ENCODE assay signal across 11 mouse cellular contexts in the genomic region with DNA sequence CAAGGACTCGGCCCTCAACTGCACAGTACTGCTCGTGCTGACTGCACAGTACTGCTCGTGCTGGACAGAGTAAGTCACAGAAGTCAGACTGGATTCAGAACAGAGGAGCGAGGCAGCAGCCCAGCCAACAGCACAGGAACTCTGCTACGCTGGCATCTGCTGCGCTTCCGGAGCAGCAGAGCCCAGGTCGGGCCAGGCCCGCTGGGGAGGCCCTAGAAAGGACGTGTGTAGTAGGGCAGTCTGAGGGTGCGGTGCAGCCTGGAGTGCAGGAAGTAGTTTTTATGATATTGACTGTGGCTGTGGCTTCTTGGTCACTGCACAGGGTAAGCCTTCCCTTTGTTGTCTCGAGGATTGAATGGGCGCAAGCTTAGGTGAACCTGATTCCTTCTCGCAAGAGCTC. TPM values are rescaled to one million over a fixed set of nuclear protein-coding genes. Genes with fewer than 3 reads are reported as not detected.
DNase-seq lines count a peak whose midpoint lies in the region; ATAC-seq lines count a peak whose summit lies in the region.
"Had no signal": no experiment of that assay in that cellular context is flagged by ENCODE, and none has a peak within 500 bp of the region (broad histone marks: within the 10 kb centered on the region; RNA-seq: fewer than 3 reads in every experiment).

No protein-coding gene starts in this region.

- peak; percentile 32 to 34 for DNase-seq in lung, adult 18-20 months
- no peak for DNase-seq in lung, postnatal 10 days
- peak; percentile 50 for DNase-seq in intestine, embryonic 14.5 days (ENCODE audit: low spot score)
- DNase-seq in natural killer cell, adult 2 months (ENCODE audit: low spot score in 2 of 2), result peak; percentile 72 to 78
- DNase-seq in thymus, postnatal 14 days, result peak; percentile 84
- no peak for DNase-seq in embryo, embryonic 11 days
- DNase-seq in cerebellum, adult 9-10 months, result no peak
- DNase-seq: layer of hippocampus, adult 9-11 months had no signal

- 73% methylated on average over 14 of the region's 14 CpGs for WGBS in intestine, embryonic 14.5 days
- WGBS in hindbrain, embryonic 12.5 days, result 88% methylated on average over 14 of the region's 14 CpGs

- H3K27ac ChIP-seq in intestine, embryonic 14.5 days (ENCODE audit: low read depth), result no peak overlapping the region
- no peak overlapping the region for H3K27ac ChIP-seq in hindbrain, embryonic 12.5 days
- H3K27ac ChIP-seq: lung, embryonic 15.5 days had no signal

- H3K27me3 ChIP-seq in intestine, embryonic 14.5 days (replicated peaks; ENCODE audit: control insufficient read depth, insufficient read depth, low read length), result no peaks in the 10 kb centered on the region
- no peaks in the 10 kb centered on the region for H3K27me3 ChIP-seq in hindbrain, embryonic 12.5 days
- H3K27me3 ChIP-seq: lung, embryonic 15.5 days had no signal

- H3K9me3 ChIP-seq in intestine, embryonic 14.5 days (ENCODE audit: control insufficient read depth, low read length), result no peaks in the 10 kb centered on the region
- no peaks in the 10 kb centered on the region for H3K9me3 ChIP-seq in hindbrain, embryonic 12.5 days (replicated peaks)
- H3K9me3 ChIP-seq: lung, embryonic 15.5 days had no signal

- no peak overlapping the region for H3K4me3 ChIP-seq in intestine, embryonic 14.5 days (ENCODE audit: low read depth, low read length)
- no peak overlapping the region for H3K4me3 ChIP-seq in hindbrain, embryonic 12.5 days
- H3K4me3 ChIP-seq: lung, embryonic 15.5 days had no signal

- no peaks in the 10 kb centered on the region for H3K4me1 ChIP-seq in intestine, embryonic 14.5 days (replicated peaks; ENCODE audit: control insufficient read depth, insufficient read depth, low read length)
- H3K4me1 ChIP-seq in hindbrain, embryonic 12.5 days, result peaks cover 2% of the 10 kb centered on the region; the same call in 1 of the 2 replicates

- no peak overlapping the region for H3K4me2 ChIP-seq in intestine, embryonic 14.5 days (ENCODE audit: low read length)
- H3K4me2 ChIP-seq in hindbrain, embryonic 12.5 days (replicated peaks), result no peak overlapping the region
- H3K4me2 ChIP-seq: lung, embryonic 15.5 days had no signal

- ATAC-seq in intestine, embryonic 14.5 days (replicated peaks; ENCODE audit: low FRiP score, low TSS enrichment, low read depth), result peak; percentile 54
- ATAC-seq in hindbrain, embryonic 12.5 days (ENCODE audit: low FRiP score), result no peak

- no peak overlapping the region for H3K9ac ChIP-seq in intestine, embryonic 14.5 days (ENCODE audit: low read length)
- no peak overlapping the region for H3K9ac ChIP-seq in hindbrain, embryonic 12.5 days
- H3K9ac ChIP-seq: lung, embryonic 15.5 days had no signal

- 0 out of 2 replicates have a peak, but pooled peaks cover 7% of the 10 kb centered on the region for H3K36me3 ChIP-seq in intestine, embryonic 14.5 days (ENCODE audit: control insufficient read depth, insufficient read depth, low read length)
- peaks cover 16% of the 10 kb centered on the region for H3K36me3 ChIP-seq in hindbrain, embryonic 12.5 days
- H3K36me3 ChIP-seq: lung, embryonic 15.5 days had no signal

RNA-seq across cellular contexts. Expression of a gene that starts 0.8 kb away (rescaled TPM):
- not detected in 2 replicates for polyA plus RNA-seq in intestine, embryonic 14.5 days (2014; fragmentation: Nextera tagmentation; extraction: Ambion mirVana)
- polyA plus RNA-seq in hindbrain, embryonic 12.5 days (2016; fragmentation: Nextera tagmentation; extraction: Ambion mirVana), result 0.18 TPM in 1 of 2 replicates, not detected in the other
- polyA plus RNA-seq: lung, embryonic 15.5 days; neural tube, embryonic 14.5 days had no signal

RNA-seq across cellular contexts. Expression of a gene that starts 19.0 kb away (rescaled TPM):
- 23.9 and 24.2 TPM in 2 replicates for polyA plus RNA-seq in intestine, embryonic 14.5 days (2014; fragmentation: Nextera tagmentation; extraction: Ambion mirVana)
- 6.7 and 7.3 TPM in 2 replicates for polyA plus RNA-seq in hindbrain, embryonic 12.5 days (2016; fragmentation: Nextera tagmentation; extraction: Ambion mirVana)

RNA-seq across cellular contexts. Expression of a gene that starts 20.1 kb away (rescaled TPM):
- polyA plus RNA-seq in intestine, embryonic 14.5 days (2014; fragmentation: Nextera tagmentation; extraction: Ambion mirVana), result 29.7 and 33.5 TPM in 2 replicates
- 20.2 and 21.4 TPM in 2 replicates for polyA plus RNA-seq in hindbrain, embryonic 12.5 days (2016; fragmentation: Nextera tagmentation; extraction: Ambion mirVana)

Comparison
In these comparisons a context has a peak if more than half of its experiments do, and no peak if none do; other contexts are left out.
1. DNase-seq: peak in lung, adult 18-20 months (2 of 2), intestine, embryonic 14.5 days (single experiment), natural killer cell, adult 2 months (2 of 2) and thymus, postnatal 14 days (single experiment); none in lung, postnatal 10 days (single experiment), embryo, embryonic 11 days (single experiment) and cerebellum, adult 9-10 months (single experiment).